Mouse (Mus musculus): ENCODE results near the gene Ly6g5b. TPM values are rescaled to one million over a fixed set of nuclear protein-coding genes. Genes with fewer than 3 reads are reported as not detected.

Gene Ly6g5b
- polyA plus RNA-seq, 1 experiment from 2014 or later = 0.53 TPM

GRCm38 (mm10) chr17:35079778-35080177, 35.5 kb downstream of the Ly6g5b start:
- Histone ChIP-seq H3K9me3 (replicated peaks; ENCODE audit: control insufficient read depth, low read length) (no peaks in the 10 kb centered on the region), H3K4me2 (ENCODE audit: low read depth, low read length) (0 out of 2 replicates have a peak overlapping the region, but pooled peaks have one; percentile 3)
- WGBS = 42% methylated on average over 9 of the region's 9 CpGs

GRCm38 (mm10) chr17:35077786-35078233, 37.4 kb downstream of the Ly6g5b start, which contains the start of gene Ly6g6d:
Gene Ly6g6d (minus strand): TSS chr17:35078065.
- WGBS = 12% methylated on average over 14 of the region's 14 CpGs
- Histone ChIP-seq H3K27me3 (ENCODE audit: control insufficient read depth, insufficient read depth, low read length) (no peaks in the 10 kb centered on the region), H3K9ac (ENCODE audit: low read length) (peak within 1 kb of the TSS; percentile 69), H3K4me3 (replicated peaks; ENCODE audit: low read length) (peak within 1 kb of the TSS; percentile 39), H3K4me1 (ENCODE audit: control insufficient read depth, insufficient read depth, low read length) (peaks cover 10% of the 10 kb centered on the region), H3K4me2 (ENCODE audit: low read depth, low read length) (peak within 1 kb of the TSS; percentile 37), H3K27ac (ENCODE audit: low read length) (peak within 1 kb of the TSS; percentile 60), H3K9me3 (replicated peaks; ENCODE audit: control insufficient read depth, low read length) (no peaks in the 10 kb centered on the region), H3K36me3 (ENCODE audit: control insufficient read depth, insufficient read depth, low read length) (no peaks in the 10 kb centered on the region)
- ATAC-seq (ENCODE audit: insufficient read depth, low FRiP score) = peak; percentile 56

More at GRCm38 (mm10) chr17:35079778-35080177, 35.5 kb downstream of the Ly6g5b start:
- no peak overlapping the region for H3K27ac ChIP-seq (ENCODE audit: low read length)
- no peaks in the 10 kb centered on the region for H3K27me3 ChIP-seq (ENCODE audit: control insufficient read depth, insufficient read depth, low read length)
- peaks cover 10% of the 10 kb centered on the region for H3K4me1 ChIP-seq (ENCODE audit: control insufficient read depth, insufficient read depth, low read length)
- no peak for ATAC-seq (ENCODE audit: insufficient read depth, low FRiP score)
- H3K36me3 ChIP-seq (ENCODE audit: control insufficient read depth, insufficient read depth, low read length) = no peaks in the 10 kb centered on the region
- H3K9ac ChIP-seq (ENCODE audit: low read length) = peak overlapping the region; percentile 27; the same call in 1 of the 2 replicates
- no peak overlapping the region for H3K4me3 ChIP-seq (replicated peaks; ENCODE audit: low read length)

GRCm38 (mm10) chr17:35077285-35077684, 37.9 kb downstream of the Ly6g5b start:
- peak overlapping the region; percentile 60 for H3K27ac ChIP-seq (ENCODE audit: low read length)
- H3K9ac ChIP-seq (ENCODE audit: low read length) = peak overlapping the region; percentile 69
- ATAC-seq (ENCODE audit: insufficient read depth, low FRiP score) = no peak; the same call in 1 of the 2 replicates
- H3K27me3 ChIP-seq (ENCODE audit: control insufficient read depth, insufficient read depth, low read length) = no peaks in the 10 kb centered on the region
- peak overlapping the region; percentile 39 for H3K4me3 ChIP-seq (replicated peaks; ENCODE audit: low read length)
- H3K9me3 ChIP-seq (replicated peaks; ENCODE audit: control insufficient read depth, low read length) = no peaks in the 10 kb centered on the region
- 55% methylated on average over 2 of the region's 2 CpGs for WGBS
- peak overlapping the region; percentile 37 for H3K4me2 ChIP-seq (ENCODE audit: low read depth, low read length)
- no peaks in the 10 kb centered on the region for H3K36me3 ChIP-seq (ENCODE audit: control insufficient read depth, insufficient read depth, low read length)
- peaks cover 10% of the 10 kb centered on the region for H3K4me1 ChIP-seq (ENCODE audit: control insufficient read depth, insufficient read depth, low read length)

- Histone ChIP-seq H3K27ac (ENCODE audit: low read length) (peak within 1 kb of the TSS; percentile 60), H3K4me1 (ENCODE audit: control insufficient read depth, insufficient read depth, low read length) (peaks cover 10% of the 10 kb centered on the region), H3K9me3 (replicated peaks; ENCODE audit: control insufficient read depth, low read length) (no peaks in the 10 kb centered on the region), H3K4me2 (ENCODE audit: low read depth, low read length) (peak within 1 kb of the TSS; percentile 40), H3K4me3 (replicated peaks; ENCODE audit: low read length) (peak within 1 kb of the TSS; percentile 39), H3K36me3 (ENCODE audit: control insufficient read depth, insufficient read depth, low read length) (no peaks in the 10 kb centered on the region), H3K9ac (ENCODE audit: low read length) (peak within 1 kb of the TSS; percentile 69), H3K27me3 (ENCODE audit: control insufficient read depth, insufficient read depth, low read length) (no peaks in the 10 kb centered on the region)
- WGBS = 30% methylated on average over 10 of the region's 10 CpGs
- 0 out of 2 replicates have a peak, but pooled peaks have one; percentile 16 for ATAC-seq (ENCODE audit: insufficient read depth, low FRiP score)
Measured at GRCm38 (mm10) chr17:35076507-35077176, 38.6 kb downstream of the Ly6g5b start, which contains the start of gene Ly6g6e. Gene Ly6g6e (plus strand): TSS chr17:35076902.

- Histone ChIP-seq H3K27ac (ENCODE audit: low read length) (no peak overlapping the region), H3K4me3 (replicated peaks; ENCODE audit: low read length) (no peak overlapping the region), H3K36me3 (ENCODE audit: control insufficient read depth, insufficient read depth, low read length) (no peaks in the 10 kb centered on the region), H3K9ac (ENCODE audit: low read length) (peak overlapping the region; percentile 35; the same call in 1 of the 2 replicates), H3K4me2 (ENCODE audit: low read depth, low read length) (no peak overlapping the region), H3K27me3 (ENCODE audit: control insufficient read depth, insufficient read depth, low read length) (no peaks in the 10 kb centered on the region), H3K4me1 (ENCODE audit: control insufficient read depth, insufficient read depth, low read length) (peaks cover 8% of the 10 kb centered on the region; the same call in 1 of the 2 replicates), H3K9me3 (replicated peaks; ENCODE audit: control insufficient read depth, low read length) (no peaks in the 10 kb centered on the region)
- ATAC-seq (ENCODE audit: insufficient read depth, low FRiP score) = no peak
- WGBS = 49% methylated on average over 17 of the region's 17 CpGs
Measured at GRCm38 (mm10) chr17:35074097-35074496, 41.1 kb downstream of the Ly6g5b start.

- Histone ChIP-seq H3K36me3 (ENCODE audit: control insufficient read depth, insufficient read depth, low read length) (no peaks in the 10 kb centered on the region), H3K4me2 (ENCODE audit: low read depth, low read length) (no peak overlapping the region), H3K4me3 (replicated peaks; ENCODE audit: low read length) (no peak overlapping the region), H3K27me3 (ENCODE audit: control insufficient read depth, insufficient read depth, low read length) (no peaks in the 10 kb centered on the region), H3K4me1 (ENCODE audit: control insufficient read depth, insufficient read depth, low read length) (peaks cover 12% of the 10 kb centered on the region), H3K9ac (ENCODE audit: low read length) (no peak overlapping the region), H3K9me3 (replicated peaks; ENCODE audit: control insufficient read depth, low read length) (no peaks in the 10 kb centered on the region), H3K27ac (ENCODE audit: low read length) (no peak overlapping the region)
- no peak for ATAC-seq (ENCODE audit: insufficient read depth, low FRiP score)
- 76% methylated on average over 9 of the region's 9 CpGs for WGBS
Measured at GRCm38 (mm10) chr17:35071454-35071853, 43.8 kb downstream of the Ly6g5b start.

GRCm38 (mm10) chr17:35070556-35071229, 44.5 kb downstream of the Ly6g5b start:
- no peak overlapping the region for H3K4me2 ChIP-seq (ENCODE audit: low read depth, low read length)
- H3K9me3 ChIP-seq (replicated peaks; ENCODE audit: control insufficient read depth, low read length) = no peaks in the 10 kb centered on the region
- 41% methylated on average over 6 of the region's 6 CpGs for WGBS
- no peak overlapping the region for H3K4me3 ChIP-seq (replicated peaks; ENCODE audit: low read length)
- H3K36me3 ChIP-seq (ENCODE audit: control insufficient read depth, insufficient read depth, low read length) = no peaks in the 10 kb centered on the region
- no peak overlapping the region for H3K9ac ChIP-seq (ENCODE audit: low read length)
- peaks cover 10% of the 10 kb centered on the region for H3K4me1 ChIP-seq (ENCODE audit: control insufficient read depth, insufficient read depth, low read length)
- ATAC-seq (ENCODE audit: insufficient read depth, low FRiP score) = peak; percentile 44
- H3K27ac ChIP-seq (ENCODE audit: low read length) = peak overlapping the region; percentile 76
- no peaks in the 10 kb centered on the region for H3K27me3 ChIP-seq (ENCODE audit: control insufficient read depth, insufficient read depth, low read length)

GRCm38 (mm10) chr17:35068213-35068914, 46.9 kb downstream of the Ly6g5b start:
- Histone ChIP-seq H3K27me3 (ENCODE audit: control insufficient read depth, insufficient read depth, low read length) (no peaks in the 10 kb centered on the region), H3K4me1 (ENCODE audit: control insufficient read depth, insufficient read depth, low read length) (peaks cover 32% of the 10 kb centered on the region), H3K4me2 (ENCODE audit: low read depth, low read length) (no peak overlapping the region), H3K36me3 (ENCODE audit: control insufficient read depth, insufficient read depth, low read length) (no peaks in the 10 kb centered on the region), H3K27ac (ENCODE audit: low read length) (peak overlapping the region; percentile 60), H3K9me3 (replicated peaks; ENCODE audit: control insufficient read depth, low read length) (no peaks in the 10 kb centered on the region), H3K4me3 (replicated peaks; ENCODE audit: low read length) (no peak overlapping the region), H3K9ac (ENCODE audit: low read length) (no peak overlapping the region; the same call in 1 of the 2 replicates)
- WGBS = 67% methylated on average over 17 of the region's 17 CpGs
- ATAC-seq (ENCODE audit: insufficient read depth, low FRiP score) = no peak

Data from stomach, embryonic 16.5 days (tissue).